Mouse (Mus musculus): ENCODE data around the gene Best3.

The Best3 gene

DNA sequence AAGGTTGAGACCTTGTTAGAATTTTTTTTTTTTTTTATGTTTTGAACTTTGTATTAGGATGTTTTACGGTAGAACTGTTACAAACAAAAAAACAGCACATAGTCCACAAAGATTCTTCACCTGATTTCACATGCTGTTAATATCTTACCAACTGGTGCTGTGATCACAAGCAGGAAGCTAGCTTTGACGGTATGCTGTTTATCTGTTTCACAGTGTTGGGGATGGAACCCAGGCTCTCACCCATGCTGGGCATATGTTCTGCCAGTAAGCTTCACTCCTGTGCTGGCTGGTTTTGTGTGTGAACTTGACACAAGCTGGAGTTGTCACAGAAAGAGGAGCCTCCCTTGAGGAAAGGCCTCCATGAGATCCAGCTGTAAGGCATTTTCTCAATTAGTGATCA is 8.3 kb upstream of the Best3 start:
- no peak for DNase-seq (ENCODE audit: low read depth in 1 of 2, low spot score in 2 of 2)

DNA sequence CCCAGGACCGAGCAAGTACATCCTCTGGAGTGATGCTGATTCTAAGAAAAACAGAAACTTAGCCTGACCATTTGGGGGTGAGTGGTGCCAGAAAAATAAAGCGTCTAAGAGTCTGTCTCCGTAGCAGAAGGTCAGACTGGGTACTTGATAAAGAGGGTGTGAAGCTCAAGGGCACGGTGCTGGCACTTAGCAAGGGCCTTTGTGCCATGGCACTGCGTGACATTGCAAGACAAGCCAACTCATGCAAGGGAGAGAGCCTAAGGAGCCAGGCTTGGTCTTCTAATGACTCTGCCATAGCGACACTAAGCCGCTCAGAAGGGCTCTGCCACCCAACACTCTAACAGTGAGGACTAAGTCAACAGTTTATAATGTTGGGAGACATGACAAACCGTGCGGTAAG is 7.3 kb upstream of the Best3 start:
- no peak for DNase-seq (ENCODE audit: low read depth in 1 of 2, low spot score in 2 of 2)

GRCm38 (mm10) chr10:116980273-116980672 is 5.8 kb upstream of the Best3 start:
- DNase-seq (ENCODE audit: low read depth in 1 of 2, low spot score in 2 of 2), result no peak

DNA sequence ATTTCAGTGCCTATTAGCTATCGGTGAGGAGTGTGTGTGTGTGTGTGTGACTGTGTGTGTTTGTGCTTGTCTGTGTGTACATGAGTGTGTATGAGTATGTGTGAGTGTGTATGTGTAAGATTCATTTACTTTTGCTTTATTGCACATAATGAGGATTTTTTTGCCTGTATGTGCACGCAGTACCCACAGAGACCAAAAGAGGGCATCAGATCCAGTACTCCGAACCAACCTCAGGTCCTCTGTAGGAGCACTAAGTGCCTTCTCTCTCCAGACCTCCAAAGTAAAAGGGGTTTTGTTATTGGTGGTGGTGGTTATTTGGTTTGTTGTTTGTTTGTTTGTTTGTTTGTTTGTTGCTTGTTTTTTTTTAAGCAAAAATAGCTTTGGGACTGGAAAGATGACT is 5.2 kb upstream of the Best3 start:
- no peak for DNase-seq (ENCODE audit: low read depth in 1 of 2, low spot score in 2 of 2)

DNA sequence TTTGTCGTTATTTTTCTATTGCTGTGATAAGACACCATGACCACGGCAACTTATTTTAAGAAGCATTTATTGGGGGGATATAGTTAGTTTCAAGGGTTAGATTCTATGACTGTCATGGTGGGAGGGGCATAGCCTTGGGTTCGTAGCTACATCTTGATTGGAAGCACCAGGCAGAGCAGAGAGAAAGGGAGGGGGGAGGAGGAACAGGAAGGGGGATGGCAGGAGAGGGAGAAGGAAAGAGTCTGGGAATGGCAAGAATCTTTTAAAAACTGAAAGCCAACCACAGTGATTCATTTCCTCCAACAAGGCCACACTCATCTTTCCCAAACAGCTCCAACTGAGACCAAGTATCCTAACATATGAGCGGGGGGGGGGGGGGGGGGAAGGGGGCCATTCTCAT is 3.6 kb upstream of the Best3 start:
- DNase-seq (ENCODE audit: low read depth in 1 of 2, low spot score in 2 of 2), result no peak

GRCm38 (mm10) chr10:116984836-116985235 is 1.3 kb upstream of the Best3 start:
- DNase-seq (ENCODE audit: low read depth in 1 of 2, low spot score in 2 of 2), result no peak

DNA sequence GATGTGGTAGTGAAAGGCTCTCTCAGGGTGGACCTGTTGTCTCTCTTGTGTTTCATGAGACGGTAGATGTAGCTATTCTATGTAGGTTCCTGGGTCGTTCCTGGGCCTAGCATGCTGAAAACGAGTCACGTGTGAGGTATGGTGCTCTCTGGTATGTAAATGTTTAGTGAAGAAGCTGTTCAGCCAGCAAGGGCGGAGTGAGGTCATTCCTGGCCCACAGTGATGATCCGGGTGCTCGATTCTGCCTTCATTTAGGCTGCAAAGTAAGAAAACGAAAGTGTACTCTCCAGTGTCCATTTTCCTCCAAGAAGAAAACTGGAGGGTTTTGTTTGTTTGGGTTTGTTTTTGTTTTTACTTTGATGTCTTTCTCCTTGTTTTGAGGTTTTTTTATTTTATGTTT is 7.9 kb downstream of the Best3 start:
- no peak for DNase-seq (ENCODE audit: low read depth in 1 of 2, low spot score in 2 of 2)

DNA sequence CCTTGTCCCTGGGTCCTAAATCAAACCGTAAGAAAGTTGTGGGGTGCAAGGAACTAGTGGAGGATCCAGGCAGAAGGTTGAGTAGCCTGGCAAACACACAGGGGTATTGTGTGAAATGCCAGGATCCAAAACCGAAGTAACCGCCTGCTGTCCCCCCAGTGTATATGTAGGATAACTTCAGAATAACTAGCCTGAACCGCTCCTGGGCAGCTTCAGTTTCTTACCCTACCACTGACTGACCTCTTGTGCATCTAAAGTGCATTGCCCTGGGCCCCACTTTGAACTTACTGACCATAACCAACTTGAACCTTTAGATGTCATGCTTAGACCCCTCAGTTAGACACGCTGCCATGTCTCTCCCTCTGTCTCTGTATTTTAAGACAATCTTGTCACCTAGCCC is 9.0 kb downstream of the Best3 start:
- no peak for DNase-seq (ENCODE audit: low read depth in 1 of 2, low spot score in 2 of 2)

DNA sequence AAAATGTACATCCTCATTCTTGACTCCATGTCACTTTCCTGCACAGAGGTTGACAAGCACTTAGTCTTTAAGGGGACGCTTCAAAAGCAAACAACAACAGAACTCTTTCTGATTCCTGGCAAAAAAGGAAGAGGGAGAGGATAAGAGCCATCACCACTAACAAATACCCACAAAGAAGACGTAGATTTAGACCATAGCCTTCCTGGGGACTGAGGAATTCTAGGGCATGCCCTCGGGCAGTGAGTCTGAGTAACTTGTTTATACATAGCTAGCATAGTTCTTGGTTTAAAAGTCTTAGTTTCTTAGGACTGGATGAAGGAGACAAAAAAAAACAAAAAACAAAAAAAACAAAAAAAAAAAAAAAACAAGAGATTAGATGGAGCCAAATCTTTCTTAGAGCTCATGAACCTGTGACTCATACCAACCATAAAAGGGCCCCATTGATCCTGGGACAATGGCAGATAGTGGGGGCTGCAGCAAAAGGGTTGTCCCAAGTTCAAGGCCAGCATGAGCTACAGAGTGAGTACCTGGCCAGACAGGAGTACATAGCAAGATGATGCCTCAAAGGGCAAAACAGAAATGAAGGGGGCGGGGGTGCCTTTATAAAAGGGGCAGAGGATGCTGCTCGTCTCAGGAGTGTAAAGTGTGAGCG is 9.6 kb downstream of the Best3 start:
- DNase-seq (ENCODE audit: low read depth in 1 of 2, low spot score in 2 of 2), result no peak

DNA sequence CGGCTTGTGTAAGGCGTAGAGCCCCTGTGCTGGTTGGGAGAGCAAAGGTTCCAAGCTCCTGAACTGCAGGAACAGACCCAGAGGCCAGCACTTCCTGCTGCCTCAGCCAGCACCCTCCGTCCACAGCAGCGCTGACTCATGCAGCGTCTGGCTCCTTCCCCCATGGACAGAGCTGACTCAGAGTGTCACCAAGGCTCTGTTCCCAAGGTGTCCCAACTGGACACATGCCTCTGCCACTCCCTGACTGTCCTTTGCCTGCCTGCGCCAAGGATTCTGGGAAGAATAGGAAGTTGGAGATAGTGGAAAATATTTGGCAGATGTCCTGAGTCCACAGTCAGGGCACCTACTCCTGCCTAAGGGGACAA is 10.1 kb downstream of the Best3 start:
- no peak for DNase-seq (ENCODE audit: low read depth in 1 of 2, low spot score in 2 of 2)

DNA sequence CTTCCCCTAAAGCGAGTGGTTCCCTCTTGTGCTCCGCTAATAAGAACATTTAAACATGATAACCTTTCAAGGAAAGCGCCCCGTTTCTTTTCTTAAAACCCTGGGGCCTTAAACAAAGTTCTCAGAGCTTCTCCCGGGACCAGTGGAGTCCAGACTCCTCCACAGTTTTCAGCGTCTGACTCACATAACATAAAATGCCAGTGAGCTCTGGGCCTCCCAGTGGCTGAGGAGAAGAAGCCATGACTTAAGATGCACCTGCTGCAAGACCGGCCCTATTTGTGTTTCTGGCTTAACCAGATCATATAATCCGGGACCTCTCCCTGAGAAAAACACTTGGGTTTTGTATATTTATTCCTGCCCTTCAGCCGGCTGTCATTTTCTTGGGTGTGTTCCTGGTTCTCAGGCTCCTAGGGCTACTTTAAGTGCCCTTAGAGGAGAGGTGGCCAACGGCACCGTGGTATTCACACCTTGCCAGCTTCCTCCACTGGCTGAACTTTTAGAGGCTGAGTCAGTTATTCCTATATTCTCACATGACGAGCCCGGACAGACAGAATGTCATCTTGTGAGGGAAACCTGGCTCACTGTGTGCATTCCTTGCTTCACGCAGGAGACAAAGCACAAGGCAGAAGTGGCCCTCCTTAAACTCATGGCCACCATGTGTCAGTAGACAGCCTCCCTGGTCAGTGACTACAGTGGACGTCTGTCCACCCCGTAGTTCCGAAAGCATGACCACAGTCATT is 12.8 kb downstream of the Best3 start:
- no peak for DNase-seq (ENCODE audit: low read depth in 1 of 2, low spot score in 2 of 2)

- no peak for DNase-seq (ENCODE audit: low read depth in 1 of 2, low spot score in 2 of 2)
Measured at GRCm38 (mm10) chr10:117000975-117001374, 14.9 kb downstream of the Best3 start.

- no peak for DNase-seq (ENCODE audit: low read depth in 1 of 2, low spot score in 2 of 2)
Measured at GRCm38 (mm10) chr10:117004695-117005094, 18.6 kb downstream of the Best3 start.

GRCm38 (mm10) chr10:117005707-117006464 is 19.8 kb downstream of the Best3 start:
- no peak for DNase-seq (ENCODE audit: low read depth in 1 of 2, low spot score in 2 of 2)

GRCm38 (mm10) chr10:117009691-117010090 is 23.6 kb downstream of the Best3 start:
- DNase-seq (ENCODE audit: low read depth in 1 of 2, low spot score in 2 of 2), result no peak

DNA sequence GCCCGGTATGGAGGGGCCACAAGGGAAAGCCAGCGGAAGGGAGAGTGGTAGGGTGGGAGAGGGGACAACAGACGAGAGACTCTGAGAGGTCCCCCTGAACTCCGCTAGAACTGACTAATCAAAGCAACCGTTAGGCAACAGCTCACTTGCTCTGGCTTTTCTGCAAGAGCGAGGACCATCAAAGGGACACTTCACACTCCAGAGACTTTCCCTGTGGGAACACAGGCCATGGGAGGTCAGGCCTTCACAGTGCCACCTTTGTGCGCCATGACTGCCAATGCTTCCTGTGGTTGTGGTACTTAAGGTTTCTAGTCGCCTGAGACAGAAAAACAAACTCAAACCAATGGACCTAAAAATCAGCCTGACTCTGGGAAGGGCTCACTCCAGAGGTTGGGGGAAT is 24.9 kb downstream of the Best3 start:
- DNase-seq (ENCODE audit: low read depth in 1 of 2, low spot score in 2 of 2), result no peak

GRCm38 (mm10) chr10:117013689-117014390 is 27.7 kb downstream of the Best3 start:
- no peak for DNase-seq (ENCODE audit: low read depth in 1 of 2, low spot score in 2 of 2)

GRCm38 (mm10) chr10:117014565-117014964 is 28.5 kb downstream of the Best3 start:
- DNase-seq (ENCODE audit: low read depth in 1 of 2, low spot score in 2 of 2), result no peak

- no peak for DNase-seq (ENCODE audit: low read depth in 1 of 2, low spot score in 2 of 2)
Measured at GRCm38 (mm10) chr10:117018281-117018840, 32.2 kb downstream of the Best3 start.

GRCm38 (mm10) chr10:117021020-117021754 is 35.1 kb downstream of the Best3 start:
- no peak for DNase-seq (ENCODE audit: low read depth in 1 of 2, low spot score in 2 of 2)

DNA sequence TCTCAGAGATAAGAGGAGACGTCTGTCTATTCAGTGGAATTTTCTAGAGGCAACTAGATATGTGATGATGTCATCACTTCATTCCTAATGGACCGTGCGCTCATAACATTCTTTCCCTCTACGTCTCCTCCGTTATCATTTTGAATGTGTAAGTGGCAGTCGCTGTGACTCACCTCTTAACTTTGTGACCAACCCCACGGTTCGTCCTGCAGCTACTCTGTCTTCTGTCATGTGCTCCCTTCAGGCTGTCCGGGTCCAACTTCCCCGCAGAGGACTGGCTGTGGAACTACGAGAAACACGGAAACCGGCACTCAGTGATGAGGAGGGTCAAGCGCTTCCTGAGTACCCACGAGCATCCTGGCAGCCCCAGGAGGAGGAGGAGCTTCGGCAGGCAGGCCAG is 37.6 kb downstream of the Best3 start:
- no peak for DNase-seq (ENCODE audit: low read depth in 1 of 2, low spot score in 2 of 2)

Data from monocyte, adult 2 months (primary cell).